Mouse (Mus musculus) spleen, postnatal 4 days (tissue): ENCODE results near the gene Tmprss12.
"Not testable (repeated sequence)": the region's sequence is repeated elsewhere in the genome, so short reads cannot be mapped to it uniquely, and the experiment has no call there.

Experiments used
- DNase-seq, 2 experiments: peaks; one replicate each; pipeline ENCODE4 v3.0.0; 2022; ENCODE audit warnings: low spot score in 2 of 2

The Tmprss12 gene

GRCm38 (mm10) chr15:100325235-100325634, 44.6 kb downstream of the Tmprss12 start:
- DNase-seq: no peak

- not testable (repeated sequence) for DNase-seq
These were observed 47.5 kb downstream of the Tmprss12 start for GRCm38 (mm10) chr15:100328089-100328488.

GRCm38 (mm10) chr15:100329336-100329735, 48.7 kb downstream of the Tmprss12 start:
- DNase-seq: not testable (repeated sequence)

GRCm38 (mm10) chr15:100330739-100331138, 50.1 kb downstream of the Tmprss12 start:
- DNase-seq: no peak

GRCm38 (mm10) chr15:100332077-100332961, 51.7 kb downstream of the Tmprss12 start:
- DNase-seq: not testable (repeated sequence)

GRCm38 (mm10) chr15:100334629-100335028, 54.0 kb downstream of the Tmprss12 start, which contains the start of gene Mettl7a3:
Mettl7a3 (plus strand) TSS chr15:100334929.
- DNase-seq: no peak

GRCm38 (mm10) chr15:100337328-100337727, 56.7 kb downstream of the Tmprss12 start:
- DNase-seq: not testable (repeated sequence)

- peak; percentile 66 to 81 for DNase-seq
These were observed 57.2 kb downstream of the Tmprss12 start for GRCm38 (mm10) chr15:100337847-100338246.

- not testable (repeated sequence) for DNase-seq
These were observed 60.8 kb downstream of the Tmprss12 start for GRCm38 (mm10) chr15:100341314-100341980.
